Mouse (Mus musculus): ENCODE results near the gene Dpagt1. TPM values are rescaled to one million over a fixed set of nuclear protein-coding genes. Genes with fewer than 3 reads are reported as not detected.
"Not testable (repeated sequence)": the region's sequence is repeated elsewhere in the genome, so short reads cannot be mapped to it uniquely, and the experiment has no call there.

Dpagt1 gene
- 37.3 and 41.3 TPM in 2 replicates for polyA plus RNA-seq (2016; fragmentation: Nextera tagmentation; extraction: Ambion mirVana)

- Histone ChIP-seq H3K27me3 (no peaks in the 10 kb centered on the region), H3K4me3 (peak within 1 kb of the TSS; percentile 53), H3K27ac (peak within 1 kb of the TSS; percentile 81), H3K36me3 (peaks cover 6% of the 10 kb centered on the region; the same call in 1 of the 2 replicates), H3K9ac (peak within 1 kb of the TSS; percentile 74), H3K9me3 (replicated peaks) (no peaks in the 10 kb centered on the region), H3K4me1 (peaks cover 17% of the 10 kb centered on the region), H3K4me2 (replicated peaks) (peak within 1 kb of the TSS; percentile 77)
- peak; percentile 35; the same call in 1 of the 2 replicates for ATAC-seq (ENCODE audit: low FRiP score)
- 5% methylated on average over 12 of the region's 12 CpGs for WGBS
Measured at GRCm38 (mm10) chr9:44325768-44326370, at the start of gene Dpagt1. TSS of gene Dpagt1 (plus strand) at chr9:44326019.

DNA sequence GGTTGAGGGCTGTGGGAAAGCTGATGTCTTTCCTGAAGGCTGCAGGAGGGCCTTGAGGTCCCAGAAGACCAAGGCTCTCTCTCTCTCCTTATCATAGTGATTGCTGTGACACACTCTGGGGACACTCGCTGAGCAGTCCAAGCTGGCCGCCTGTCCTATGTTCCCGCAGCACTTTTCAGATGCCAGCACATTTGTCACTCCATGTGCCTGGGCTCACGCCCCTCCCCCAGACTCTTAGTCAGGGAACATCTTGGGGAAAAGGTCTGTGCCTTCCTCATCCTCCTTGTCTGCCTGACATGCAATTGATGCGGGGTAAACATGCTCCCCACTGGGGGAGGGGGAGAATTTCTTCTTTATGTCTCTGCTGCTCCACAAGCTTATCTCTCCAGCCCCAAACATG lies 42.6 kb upstream of the Dpagt1 start:
- peaks cover 16% of the 10 kb centered on the region for H3K27me3 ChIP-seq
- peaks cover 16% of the 10 kb centered on the region for H3K4me1 ChIP-seq
- 68% methylated on average over 5 of the region's 5 CpGs for WGBS
- no peak overlapping the region for H3K27ac ChIP-seq
- H3K4me2 ChIP-seq (replicated peaks): no peak overlapping the region
- H3K9me3 ChIP-seq (replicated peaks): no peaks in the 10 kb centered on the region
- H3K9ac ChIP-seq: no peak overlapping the region
- ATAC-seq (ENCODE audit: low FRiP score): no peak
- no peak overlapping the region for H3K4me3 ChIP-seq
- H3K36me3 ChIP-seq: peaks cover 35% of the 10 kb centered on the region

DNA sequence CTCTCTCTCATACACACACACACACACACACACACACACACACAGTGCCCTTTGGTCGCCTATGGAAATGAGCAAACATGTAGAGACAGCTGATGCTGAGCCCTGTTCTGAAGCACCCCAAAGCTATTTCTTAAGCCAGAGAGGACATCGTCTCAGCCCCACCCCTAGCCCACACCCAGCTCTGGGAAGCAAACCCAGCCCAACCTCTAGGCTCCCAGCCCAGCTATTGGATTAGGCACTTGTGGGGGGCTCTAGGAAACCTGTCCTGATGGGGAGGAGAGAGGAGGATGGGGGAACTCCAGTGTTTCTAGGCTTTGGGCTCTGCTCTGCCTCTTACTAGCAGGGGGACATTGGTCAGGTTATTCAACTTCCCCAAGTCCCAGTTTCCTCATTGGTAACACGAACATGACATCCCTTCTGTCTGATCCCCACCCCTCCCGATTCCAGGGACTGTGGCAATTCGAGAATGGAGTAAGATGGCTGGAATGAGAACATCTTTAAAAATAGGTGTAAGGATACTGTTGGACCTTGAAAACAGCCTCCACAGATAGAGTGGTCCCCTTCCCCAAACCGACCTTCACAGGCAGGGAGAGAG lies 39.5 kb upstream of the Dpagt1 start:
- peak overlapping the region; percentile 85 for H3K9ac ChIP-seq
- no peaks in the 10 kb centered on the region for H3K9me3 ChIP-seq (replicated peaks)
- H3K36me3 ChIP-seq: peaks cover 16% of the 10 kb centered on the region
- 9% methylated on average over 6 of the region's 6 CpGs for WGBS
- no peak for ATAC-seq (ENCODE audit: low FRiP score)
- no peak overlapping the region for H3K27ac ChIP-seq
- peak overlapping the region; percentile 71 for H3K4me3 ChIP-seq
- peaks cover 27% of the 10 kb centered on the region for H3K4me1 ChIP-seq
- H3K27me3 ChIP-seq: peaks cover 16% of the 10 kb centered on the region
- H3K4me2 ChIP-seq (replicated peaks): peak overlapping the region; percentile 90

GRCm38 (mm10) chr9:44287003-44287400 lies 38.8 kb upstream of the Dpagt1 start:
- peaks cover 17% of the 10 kb centered on the region for H3K36me3 ChIP-seq
- WGBS: 6% methylated on average over 11 of the region's 11 CpGs
- peaks cover 27% of the 10 kb centered on the region for H3K4me1 ChIP-seq
- peak overlapping the region; percentile 85 for H3K9ac ChIP-seq
- H3K4me3 ChIP-seq: peak overlapping the region; percentile 71
- peak; percentile 12; the same call in 1 of the 2 replicates for ATAC-seq (ENCODE audit: low FRiP score)
- H3K4me2 ChIP-seq (replicated peaks): peak overlapping the region; percentile 90
- peaks cover 16% of the 10 kb centered on the region for H3K27me3 ChIP-seq
- H3K9me3 ChIP-seq (replicated peaks): no peaks in the 10 kb centered on the region
- H3K27ac ChIP-seq: 0 out of 2 replicates have a peak overlapping the region, but pooled peaks have one; percentile 8

GRCm38 (mm10) chr9:44287401-44288075 lies 38.3 kb upstream of the Dpagt1 start:
- H3K4me2 ChIP-seq (replicated peaks): peak overlapping the region; percentile 90
- peaks cover 21% of the 10 kb centered on the region for H3K36me3 ChIP-seq
- H3K27me3 ChIP-seq: peaks cover 16% of the 10 kb centered on the region
- peak overlapping the region; percentile 74 for H3K27ac ChIP-seq
- peak; percentile 65 for ATAC-seq (ENCODE audit: low FRiP score)
- H3K4me1 ChIP-seq: peaks cover 27% of the 10 kb centered on the region
- peak overlapping the region; percentile 85 for H3K9ac ChIP-seq
- under 1% methylated on average over 46 of the region's 47 CpGs for WGBS
- H3K4me3 ChIP-seq: peak overlapping the region; percentile 71
- H3K9me3 ChIP-seq (replicated peaks): no peaks in the 10 kb centered on the region

DNA sequence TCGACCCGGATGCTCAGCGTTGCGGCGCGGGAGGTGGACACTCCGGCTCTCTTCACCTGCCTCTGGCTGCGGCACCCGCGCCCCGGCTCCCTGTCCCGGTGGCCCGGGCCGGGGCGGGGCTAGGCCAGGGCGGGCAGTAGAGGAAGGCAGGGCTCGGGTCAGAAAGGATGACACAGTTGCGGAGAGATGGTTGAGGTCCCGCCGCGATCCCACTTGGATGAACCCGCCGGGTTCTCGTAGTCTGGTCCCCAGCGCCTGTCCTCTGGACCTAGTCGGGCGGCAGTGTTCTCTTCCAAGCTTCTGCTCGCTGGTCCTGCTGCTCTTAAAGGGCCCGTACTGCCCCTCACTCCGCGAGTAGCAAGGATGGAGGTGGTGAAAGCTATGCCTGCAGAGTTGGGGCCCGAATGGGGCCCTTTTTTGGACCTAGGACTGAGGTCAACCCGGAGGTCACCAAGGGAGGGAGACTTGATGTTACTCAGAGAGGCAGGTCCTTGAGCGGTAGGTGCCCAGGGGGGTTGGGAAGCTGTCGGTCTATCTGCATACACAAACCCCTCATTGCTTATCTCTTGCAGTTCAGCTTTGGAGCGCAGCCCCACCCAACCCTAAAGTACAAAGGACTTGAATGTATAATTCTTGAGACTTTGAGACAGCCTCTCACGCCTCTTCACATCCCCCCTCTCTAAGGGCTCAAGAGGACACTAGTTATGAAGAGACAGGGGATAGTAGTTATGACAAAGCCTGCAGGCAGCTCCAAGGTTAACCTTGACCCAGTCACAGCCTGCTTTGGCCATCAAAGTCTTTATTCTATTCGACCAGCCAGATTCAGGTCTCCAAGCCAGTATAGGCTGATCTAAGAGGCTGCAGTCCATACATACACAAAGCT lies 37.5 kb upstream of the Dpagt1 start, which contains the start of gene Abcg4:
Gene Abcg4 (minus strand): TSS at position 540 of the 883 bp plus-strand sequence.
- WGBS: 1% methylated on average over 36 of the region's 38 CpGs
- peak; percentile 76 for ATAC-seq (ENCODE audit: low FRiP score)

GRCm38 (mm10) chr9:44288959-44289291 lies 36.9 kb upstream of the Dpagt1 start:
- H3K27me3 ChIP-seq: peaks cover 16% of the 10 kb centered on the region
- WGBS: 6% methylated on average over 11 of the region's 11 CpGs
- peaks cover 27% of the 10 kb centered on the region for H3K4me1 ChIP-seq
- H3K9me3 ChIP-seq (replicated peaks): no peaks in the 10 kb centered on the region
- H3K4me2 ChIP-seq (replicated peaks): peak overlapping the region; percentile 90
- H3K27ac ChIP-seq: peak overlapping the region; percentile 74; the same call in 1 of the 2 replicates
- no peak overlapping the region for H3K9ac ChIP-seq
- H3K36me3 ChIP-seq: peaks cover 35% of the 10 kb centered on the region
- H3K4me3 ChIP-seq: peak overlapping the region; percentile 71
- peak; percentile 8; the same call in 1 of the 2 replicates for ATAC-seq (ENCODE audit: low FRiP score)

More for the DNA sequence above, 37.5 kb upstream of the Dpagt1 start, which contains the start of gene Abcg4:
- Histone ChIP-seq H3K27ac (peak within 1 kb of the TSS; percentile 74), H3K27me3 (peaks cover 16% of the 10 kb centered on the region), H3K4me3 (peak within 1 kb of the TSS; percentile 71), H3K9ac (peak within 1 kb of the TSS; percentile 85), H3K36me3 (peaks cover 29% of the 10 kb centered on the region), H3K4me2 (replicated peaks) (peak within 1 kb of the TSS; percentile 90), H3K9me3 (replicated peaks) (no peaks in the 10 kb centered on the region), H3K4me1 (peaks cover 27% of the 10 kb centered on the region)

- peaks cover 68% of the 10 kb centered on the region for H3K36me3 ChIP-seq
- ATAC-seq (ENCODE audit: low FRiP score): no peak
- H3K9me3 ChIP-seq (replicated peaks): no peaks in the 10 kb centered on the region
- H3K4me2 ChIP-seq (replicated peaks): no peak overlapping the region
- H3K9ac ChIP-seq: no peak overlapping the region
- H3K4me3 ChIP-seq: no peak overlapping the region
- H3K4me1 ChIP-seq: peaks cover 12% of the 10 kb centered on the region
- H3K27me3 ChIP-seq: no peaks in the 10 kb centered on the region
- no peak overlapping the region for H3K27ac ChIP-seq
- WGBS: 69% methylated on average over 3 of the region's 3 CpGs
Measured at GRCm38 (mm10) chr9:44292490-44292889, 33.3 kb upstream of the Dpagt1 start.

DNA sequence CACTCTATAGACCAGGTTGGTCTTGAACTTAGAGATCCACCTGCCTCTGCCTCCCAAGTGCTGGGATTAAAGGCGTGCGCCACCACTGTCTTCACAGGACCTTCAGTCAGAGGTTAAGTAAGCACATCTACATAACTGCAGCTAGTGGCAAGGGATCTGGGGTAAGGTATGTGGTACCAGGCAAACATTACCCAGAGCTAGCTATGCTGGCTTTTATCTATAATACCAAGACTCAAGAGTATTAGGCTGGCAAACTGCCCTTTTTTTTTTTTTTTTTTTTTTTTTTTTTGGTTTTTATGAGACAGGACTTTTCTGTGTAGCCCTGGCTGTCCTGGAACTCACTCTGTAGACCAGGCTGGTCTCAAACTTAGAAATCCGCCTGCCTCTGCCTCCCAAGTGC lies 25.8 kb upstream of the Dpagt1 start:
- peaks cover 71% of the 10 kb centered on the region for H3K36me3 ChIP-seq
- 99% methylated on average over 3 of the region's 3 CpGs for WGBS

GRCm38 (mm10) chr9:44305466-44306079 lies 20.2 kb upstream of the Dpagt1 start, which contains the start of gene Hinfp:
TSS of gene Hinfp (minus strand) at chr9:44305671.
- no peaks in the 10 kb centered on the region for H3K27me3 ChIP-seq
- H3K4me1 ChIP-seq: peaks cover 8% of the 10 kb centered on the region
- peak within 1 kb of the TSS; percentile 95 for H3K4me3 ChIP-seq
- peak within 1 kb of the TSS; percentile 58 for H3K4me2 ChIP-seq (replicated peaks)
- H3K36me3 ChIP-seq: peaks cover 20% of the 10 kb centered on the region
- WGBS: under 1% methylated on average over 52 of the region's 54 CpGs
- peak within 1 kb of the TSS; percentile 95 for H3K9ac ChIP-seq
- H3K27ac ChIP-seq: peak within 1 kb of the TSS; percentile 84
- H3K9me3 ChIP-seq (replicated peaks): no peaks in the 10 kb centered on the region
- ATAC-seq (ENCODE audit: low FRiP score): peak; percentile 99

More for the DNA sequence above, 25.8 kb upstream of the Dpagt1 start:
- H3K4me2 ChIP-seq (replicated peaks); H3K27ac ChIP-seq; H3K27me3 ChIP-seq; H3K9ac ChIP-seq; H3K4me1 ChIP-seq; ATAC-seq (ENCODE audit: low FRiP score); H3K9me3 ChIP-seq (replicated peaks); H3K4me3 ChIP-seq: not testable (repeated sequence)

- Histone ChIP-seq H3K4me2 (replicated peaks) (no peak overlapping the region), H3K27me3 (peaks cover 6% of the 10 kb centered on the region; the same call in 1 of the 2 replicates), H3K27ac (no peak overlapping the region), H3K9ac (no peak overlapping the region), H3K4me3 (no peak overlapping the region), H3K36me3 (peaks cover 16% of the 10 kb centered on the region), H3K9me3 (replicated peaks) (no peaks in the 10 kb centered on the region), H3K4me1 (peaks cover 16% of the 10 kb centered on the region)
- ATAC-seq (ENCODE audit: low FRiP score): no peak
- WGBS: 91% methylated on average over 6 of the region's 6 CpGs
Measured at GRCm38 (mm10) chr9:44306532-44306931, 19.3 kb upstream of the Dpagt1 start.

Data from hindbrain, embryonic 12.5 days (tissue).